Mouse (Mus musculus) Patski (cell line): Measurements from ENCODE around the gene Hoxd3. TPM values are rescaled to one million over a fixed set of nuclear protein-coding genes. Genes with fewer than 3 reads are reported as not detected.

Experiments used
- ATAC-seq: fragments of 100-300 bp; one replicate; pipeline ENCODE4 v1.8.0; 2021
- CTCF ChIA-PET: fragments of 350-600 bp; sonication (Branson Sonifier 250); formaldehyde crosslinking; loops from one replicate; lab custom pipeline; 2022; ENCODE audit warnings: inconsistent platforms; lab: Charles Lee
- POLR2A ChIA-PET: fragments of 350-600 bp; sonication (Branson Sonifier 250); formaldehyde crosslinking; loops from one replicate; lab custom pipeline; 2022; ENCODE audit warnings: antibody characterized with exemption, inconsistent platforms; lab: Charles Lee
- DNase-seq: peaks from one replicate; pipeline ENCODE4 v3.0.0-alpha.2; 2011; ENCODE audit warnings: low read depth, low spot score
- H3K27me3 ChIP-seq: fragments of 371-371 bp; one replicate; pipeline ENCODE4 v1.5.1; 2021
- CTCF ChIP-seq: fragments of 100-300 bp; IDR thresholded peaks from one replicate; pipeline ENCODE4 v1.5.1; 2021
- in situ Hi-C: fragments of 300-500 bp; cut with MboI; formaldehyde crosslinking; loops from 3 replicates; pipeline ENCODE4 v1.11.1; 2018; ENCODE audit warnings: low pct_unique_long_range_greater_than_20kb, mixed read lengths
- polyA plus RNA-seq: library from polyadenylated mRNA; unstranded; gene quantifications from one replicate; pipeline ENCODE4 v1.2.3, GENCODE M21; 2021

Hoxd3 gene
- polyA plus RNA-seq, 1 experiment from 2014 or later = 0.27 TPM

GRCm38 (mm10) chr2:74745540-74746297 is 34.0 kb downstream of the Hoxd3 start:
- in situ Hi-C loops = no loop called here
- ChIA-PET POLR2A (no interaction called here), CTCF (no interaction called here)
- no peak for DNase-seq
- H3K27me3 ChIP-seq = peaks cover under 1% of the 10 kb centered on the region
- TF ChIP-seq CTCF = no peak
- no peak for ATAC-seq

GRCm38 (mm10) chr2:74746298-74746921 is 34.7 kb downstream of the Hoxd3 start:
- no peak for TF ChIP-seq CTCF
- H3K27me3 ChIP-seq = peaks cover 2% of the 10 kb centered on the region
- DNase-seq (no peak), ATAC-seq (no peak)
- CTCF ChIA-PET = no interaction called here
- POLR2A ChIA-PET = no interaction called here
- in situ Hi-C loops = no loop called here

- CTCF ChIA-PET = no interaction called here
- POLR2A ChIA-PET = no interaction called here
- in situ Hi-C loops = no loop called here
- TF ChIP-seq CTCF = no peak
- peaks cover 2% of the 10 kb centered on the region for H3K27me3 ChIP-seq
- DNase-seq = no peak
- ATAC-seq = no peak
Measured at GRCm38 (mm10) chr2:74747006-74747405, 35.3 kb downstream of the Hoxd3 start.

GRCm38 (mm10) chr2:74747661-74748141 is 36.0 kb downstream of the Hoxd3 start:
- no peak for DNase-seq
- TF ChIP-seq CTCF = no peak
- ChIA-PET POLR2A (no interaction called here), CTCF (no interaction called here)
- in situ Hi-C loops = no loop called here
- no peak for ATAC-seq
- H3K27me3 ChIP-seq = peaks cover 2% of the 10 kb centered on the region

- no peak for DNase-seq
- in situ Hi-C loops = no loop called here
- ATAC-seq = no peak
- POLR2A ChIA-PET = no interaction called here
- no peak for TF ChIP-seq CTCF
- CTCF ChIA-PET = no interaction called here
- peaks cover 2% of the 10 kb centered on the region for H3K27me3 ChIP-seq
Measured at GRCm38 (mm10) chr2:74748436-74748995, 36.8 kb downstream of the Hoxd3 start.

- CTCF ChIA-PET = no interaction called here
- in situ Hi-C loops = no loop called here
- DNase-seq (no peak), ATAC-seq (no peak)
- POLR2A ChIA-PET = no interaction called here
- peaks cover 2% of the 10 kb centered on the region for H3K27me3 ChIP-seq
- TF ChIP-seq CTCF = no peak
Measured at GRCm38 (mm10) chr2:74749337-74750121, 37.8 kb downstream of the Hoxd3 start.

- in situ Hi-C loops = no loop called here
- no peak for TF ChIP-seq CTCF
- ChIA-PET POLR2A (no interaction called here), CTCF (no interaction called here)
- DNase-seq (no peak), ATAC-seq (no peak)
- peaks cover 2% of the 10 kb centered on the region for H3K27me3 ChIP-seq
Measured at GRCm38 (mm10) chr2:74750731-74751250, 39.1 kb downstream of the Hoxd3 start.

- no peak for DNase-seq
- no peak for ATAC-seq
- H3K27me3 ChIP-seq = peaks cover 2% of the 10 kb centered on the region
Measured at GRCm38 (mm10) chr2:74751861-74752260, 40.1 kb downstream of the Hoxd3 start.

GRCm38 (mm10) chr2:74752431-74753174 is 40.9 kb downstream of the Hoxd3 start:
- ChIA-PET POLR2A (no interaction called here), CTCF (no interaction called here)
- no peak for TF ChIP-seq CTCF
- ATAC-seq = no peak
- in situ Hi-C loops = no loop called here
- no peak for DNase-seq
- H3K27me3 ChIP-seq = peaks cover 2% of the 10 kb centered on the region

More at GRCm38 (mm10) chr2:74751861-74752260, 40.1 kb downstream of the Hoxd3 start:
- ChIA-PET POLR2A (no interaction called here), CTCF (no interaction called here)
- in situ Hi-C loops = no loop called here
- no peak for TF ChIP-seq CTCF

- peaks cover 2% of the 10 kb centered on the region for H3K27me3 ChIP-seq
- ATAC-seq (no peak), DNase-seq (no peak)
- POLR2A ChIA-PET = no interaction called here
- TF ChIP-seq CTCF = no peak
- in situ Hi-C loops = no loop called here
- CTCF ChIA-PET = no interaction called here
Measured at GRCm38 (mm10) chr2:74753175-74753523, 41.4 kb downstream of the Hoxd3 start.
